11 mouse cellular contexts compared by ENCODE assay signal in genomic region chr12:103103601-103104000, GRCm38 (mm10).
DNase-seq lines count a peak whose midpoint lies in the region; ATAC-seq and TF ChIP-seq lines count a peak whose summit lies in the region.
"Had no signal": no experiment of that assay in that cellular context is flagged by ENCODE, and none has a peak within 500 bp of the region (broad histone marks: within the 10 kb centered on the region; RNA-seq: fewer than 3 reads in every experiment).

No protein-coding gene starts in this region.

- no peaks in the 10 kb centered on the region for H3K4me1 ChIP-seq in kidney, postnatal 0 days (replicated peaks; ENCODE audit: insufficient read depth, low read length)
- H3K4me1 ChIP-seq in liver, postnatal 0 days (ENCODE audit: insufficient read depth) = peaks cover 3% of the 10 kb centered on the region; the same call in 1 of the 2 replicates
- H3K4me1 ChIP-seq: liver, embryonic 13.5 days; neural tube, embryonic 13.5 days had no signal

- peak; percentile 24 for DNase-seq in adrenal gland, postnatal 10 days
- DNase-seq in adrenal gland, postnatal 4 days (ENCODE audit: low spot score in 2 of 2) = no peak
- peak; percentile 26 for DNase-seq in kidney, postnatal 0 days (ENCODE audit: low spot score)
- DNase-seq in kidney, adult 11 months = no peak
- DNase-seq in liver, postnatal 0 days = peak; percentile 52
- DNase-seq in left cerebral cortex, adult 8-10 months (ENCODE audit: low spot score in 2 of 2) = no peak
- no peak for DNase-seq in spleen, adult 12 weeks (ENCODE audit: low spot score)
- DNase-seq: liver, embryonic 13.5 days had no signal

- no peak overlapping the region for H3K9ac ChIP-seq in kidney, postnatal 0 days (ENCODE audit: low read depth, low read length)
- no peak overlapping the region for H3K9ac ChIP-seq in liver, postnatal 0 days (replicated peaks)
- H3K9ac ChIP-seq: liver, embryonic 13.5 days; neural tube, embryonic 13.5 days had no signal

- no peaks in the 10 kb centered on the region for H3K27me3 ChIP-seq in kidney, postnatal 0 days (ENCODE audit: insufficient read depth, low read length)
- H3K27me3 ChIP-seq in liver, postnatal 0 days (ENCODE audit: insufficient read depth, low read length) = no peaks in the 10 kb centered on the region
- H3K27me3 ChIP-seq: liver, embryonic 13.5 days; neural tube, embryonic 13.5 days had no signal

- no peaks in the 10 kb centered on the region for H3K36me3 ChIP-seq in kidney, postnatal 0 days (ENCODE audit: insufficient read depth, low read length)
- H3K36me3 ChIP-seq in liver, postnatal 0 days (replicated peaks; ENCODE audit: insufficient read depth, low read length) = no peaks in the 10 kb centered on the region
- H3K36me3 ChIP-seq: liver, embryonic 13.5 days had no signal

- H3K4me3 ChIP-seq in kidney, postnatal 0 days (replicated peaks; ENCODE audit: low read depth, low read length) = no peak overlapping the region
- no peak overlapping the region for H3K4me3 ChIP-seq in liver, postnatal 0 days (ENCODE audit: low read depth, low read length)
- H3K4me3 ChIP-seq: liver, embryonic 13.5 days; neural tube, embryonic 13.5 days had no signal

- TF ChIP-seq EP300 in liver, postnatal 0 days (IDR thresholded peaks at IDR 0.05; ENCODE audit: low read depth) = no peak

- 22% methylated on average over 5 of the region's 5 CpGs for WGBS in kidney, postnatal 0 days
- WGBS in liver, postnatal 0 days (ENCODE audit: insufficient replicate concordance) = 18% methylated on average over 5 of the region's 5 CpGs

- H3K27ac ChIP-seq in kidney, postnatal 0 days = no peak overlapping the region
- H3K27ac ChIP-seq in liver, postnatal 0 days (ENCODE audit: low read depth) = no peak overlapping the region
- H3K27ac ChIP-seq: liver, embryonic 13.5 days; neural tube, embryonic 13.5 days had no signal

- TF ChIP-seq CTCF in kidney, postnatal 0 days (IDR thresholded peaks at IDR 0.05; ENCODE audit: low read depth) = no peak
- TF ChIP-seq CTCF in liver, postnatal 0 days (IDR thresholded peaks at IDR 0.05; ENCODE audit: low read depth) = no peak

- no peaks in the 10 kb centered on the region for H3K9me3 ChIP-seq in kidney, postnatal 0 days (replicated peaks; ENCODE audit: low read length)
- no peaks in the 10 kb centered on the region for H3K9me3 ChIP-seq in liver, postnatal 0 days (ENCODE audit: low read length)
- H3K9me3 ChIP-seq: liver, embryonic 13.5 days; neural tube, embryonic 13.5 days had no signal

- H3K4me2 ChIP-seq in kidney, postnatal 0 days (ENCODE audit: low read length) = no peak overlapping the region
- no peak overlapping the region for H3K4me2 ChIP-seq in liver, postnatal 0 days (ENCODE audit: low read depth, low read length)
- H3K4me2 ChIP-seq: liver, embryonic 13.5 days; neural tube, embryonic 13.5 days had no signal

- ATAC-seq in kidney, postnatal 0 days (replicated peaks; ENCODE audit: low FRiP score, low read depth) = no peak
- peak; percentile 57 for ATAC-seq in activated CD4-positive, CD25-positive, alpha-beta regulatory T cell, adult 4 months
- ATAC-seq in liver, postnatal 0 days = no peak
- ATAC-seq: forebrain, embryonic 14.5 days had no signal

Comparison
In these comparisons a context has a peak if more than half of its experiments do, and no peak if none do; other contexts are left out.
1. DNase-seq: peak in adrenal gland, postnatal 10 days (single experiment), kidney, postnatal 0 days (single experiment) and liver, postnatal 0 days (single experiment); none in adrenal gland, postnatal 4 days (0 of 2), kidney, adult 11 months (single experiment), left cerebral cortex, adult 8-10 months (0 of 2) and spleen, adult 12 weeks (single experiment).